Mouse (Mus musculus): Measurements from ENCODE around the gene Nme7.

Gene Nme7

GRCm38 (mm10) chr1:164320731-164321130 is 16.8 kb downstream of the Nme7 start:
- no peak for DNase-seq (ENCODE audit: low spot score)

GRCm38 (mm10) chr1:164321408-164321807 is 17.5 kb downstream of the Nme7 start:
- DNase-seq (ENCODE audit: low spot score): no peak

- DNase-seq (ENCODE audit: low spot score): no peak
These were observed 19.2 kb downstream of the Nme7 start for GRCm38 (mm10) chr1:164322987-164323650.

DNA sequence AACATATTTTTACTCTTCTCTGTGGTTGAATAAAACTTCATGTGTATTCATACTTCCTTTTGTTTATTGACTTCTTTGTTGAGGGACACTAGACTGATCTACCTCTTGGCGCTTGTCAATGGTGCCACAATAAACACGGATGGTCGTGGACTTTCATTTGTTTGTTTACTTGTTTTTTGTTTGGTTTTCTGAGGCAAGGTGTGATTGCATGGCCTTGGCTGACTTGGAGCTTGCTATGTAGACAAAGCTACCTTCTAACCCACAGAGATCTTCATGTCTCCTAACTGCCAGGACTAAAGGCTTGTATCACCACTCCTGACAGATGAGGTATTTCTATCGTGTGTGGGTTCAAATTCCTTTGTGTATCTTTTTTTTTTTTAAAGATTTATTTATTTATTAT is 20.3 kb downstream of the Nme7 start:
- no peak for DNase-seq (ENCODE audit: low spot score)

GRCm38 (mm10) chr1:164324878-164325277 is 21.0 kb downstream of the Nme7 start:
- no peak for DNase-seq (ENCODE audit: low spot score)

- no peak for DNase-seq (ENCODE audit: low spot score)
These were observed 22.8 kb downstream of the Nme7 start for GRCm38 (mm10) chr1:164326600-164327155.

DNA sequence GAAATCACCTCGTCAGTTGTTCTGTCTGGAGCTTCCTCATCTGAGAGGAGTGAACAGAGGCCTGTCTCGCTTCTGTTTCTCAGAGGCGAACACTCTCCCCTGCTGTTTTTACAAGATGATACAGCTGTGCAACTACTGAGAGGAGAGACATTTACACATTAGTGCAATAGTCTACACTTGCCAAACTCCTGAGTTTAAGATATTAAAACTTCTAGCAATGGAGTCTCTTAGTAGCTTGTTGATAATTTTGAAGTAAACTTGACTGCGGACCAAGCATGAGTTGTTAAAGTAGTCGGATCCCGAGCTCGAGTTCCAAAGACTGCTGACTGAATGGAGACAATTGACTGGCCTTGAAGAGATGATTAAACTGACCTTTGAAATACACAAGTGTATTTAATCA is 23.8 kb downstream of the Nme7 start:
- no peak for DNase-seq (ENCODE audit: low spot score)

- DNase-seq (ENCODE audit: low spot score): no peak
These were observed 28.6 kb downstream of the Nme7 start for GRCm38 (mm10) chr1:164332559-164332958.

DNA sequence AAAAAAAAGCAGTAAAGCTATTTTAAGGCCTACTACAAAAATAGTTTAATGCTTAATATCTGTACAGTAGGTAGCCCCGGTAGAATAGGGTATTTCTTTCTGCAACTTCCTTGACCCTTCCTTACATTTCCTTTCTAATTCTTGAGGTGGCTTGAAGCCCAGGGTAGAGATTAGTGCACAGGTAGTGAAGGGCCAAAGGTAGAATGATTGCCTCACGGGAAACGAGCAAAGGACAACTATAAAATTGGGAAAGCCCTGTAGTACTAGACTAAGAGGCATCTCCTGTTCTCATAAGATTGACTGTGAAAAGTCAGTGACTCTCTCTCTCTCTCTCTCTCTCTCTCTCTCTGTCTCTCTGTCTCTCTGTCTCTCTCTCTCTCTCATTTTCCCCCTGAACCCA is 31.5 kb downstream of the Nme7 start:
- DNase-seq (ENCODE audit: low spot score): no peak

GRCm38 (mm10) chr1:164335846-164336245 is 31.9 kb downstream of the Nme7 start:
- no peak for DNase-seq (ENCODE audit: low spot score)

DNA sequence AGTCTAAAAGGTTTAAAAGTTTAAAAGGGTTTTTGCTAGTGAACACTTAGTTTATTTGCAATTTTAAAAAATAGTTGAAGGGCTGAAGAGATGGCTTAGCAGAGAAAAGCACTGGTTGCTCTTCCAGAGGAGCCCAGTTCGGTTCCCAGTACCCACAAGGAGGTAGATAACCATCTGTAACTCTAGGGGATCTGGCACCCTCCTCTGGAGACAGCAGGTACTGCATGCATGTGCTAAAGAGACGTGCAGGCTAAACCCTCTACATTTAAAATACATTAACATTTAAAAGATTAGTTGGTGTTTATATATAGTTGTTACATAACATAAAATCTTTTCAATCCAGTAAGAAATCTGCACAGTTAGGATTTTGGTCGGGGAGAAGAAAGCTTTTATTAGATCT is 38.2 kb downstream of the Nme7 start:
- peak; percentile 56 for DNase-seq (ENCODE audit: low spot score)

- no peak for DNase-seq (ENCODE audit: low spot score)
These were observed 49.5 kb downstream of the Nme7 start for GRCm38 (mm10) chr1:164353443-164353842.

DNA sequence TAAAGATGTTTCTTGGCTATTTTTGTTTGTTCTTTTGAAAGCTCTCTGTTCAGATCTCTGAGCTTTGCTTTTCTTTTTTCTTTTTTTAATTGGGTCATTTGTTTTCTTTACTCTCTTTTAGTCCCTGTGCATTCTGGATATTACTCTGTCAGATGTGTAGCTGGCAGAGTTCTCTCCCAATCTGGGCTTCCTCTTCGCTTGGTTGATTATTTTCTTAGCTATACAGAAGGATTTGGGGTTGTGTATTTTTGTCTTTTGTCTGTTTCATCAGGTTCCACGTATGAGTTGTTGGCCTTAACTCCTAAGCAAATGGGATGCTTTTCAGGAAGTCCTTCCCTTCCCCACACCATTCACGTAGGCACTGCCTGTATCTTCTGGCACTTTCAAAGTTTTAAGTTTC is 54.1 kb downstream of the Nme7 start:
- DNase-seq (ENCODE audit: low spot score): no peak

DNA sequence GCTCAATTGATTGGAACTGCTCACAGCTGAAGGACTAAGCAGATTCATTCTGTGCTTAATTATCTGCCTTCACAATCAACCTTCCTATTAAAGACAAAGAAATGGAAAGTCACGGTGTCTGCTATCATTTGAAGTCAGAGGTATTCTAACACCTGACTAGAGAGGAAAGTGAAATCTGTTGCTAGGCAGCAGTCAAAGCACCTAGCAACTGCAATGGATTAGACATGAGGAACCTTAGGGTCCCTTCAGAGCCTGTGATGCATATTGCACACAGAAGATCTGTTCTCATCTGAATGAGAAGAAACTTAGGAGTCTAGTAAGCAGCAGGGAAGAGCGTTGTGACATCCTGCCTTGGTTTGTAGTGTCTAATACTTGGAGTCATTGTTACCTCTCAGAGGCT is 58.1 kb downstream of the Nme7 start:
- no peak for DNase-seq (ENCODE audit: low spot score)

DNA sequence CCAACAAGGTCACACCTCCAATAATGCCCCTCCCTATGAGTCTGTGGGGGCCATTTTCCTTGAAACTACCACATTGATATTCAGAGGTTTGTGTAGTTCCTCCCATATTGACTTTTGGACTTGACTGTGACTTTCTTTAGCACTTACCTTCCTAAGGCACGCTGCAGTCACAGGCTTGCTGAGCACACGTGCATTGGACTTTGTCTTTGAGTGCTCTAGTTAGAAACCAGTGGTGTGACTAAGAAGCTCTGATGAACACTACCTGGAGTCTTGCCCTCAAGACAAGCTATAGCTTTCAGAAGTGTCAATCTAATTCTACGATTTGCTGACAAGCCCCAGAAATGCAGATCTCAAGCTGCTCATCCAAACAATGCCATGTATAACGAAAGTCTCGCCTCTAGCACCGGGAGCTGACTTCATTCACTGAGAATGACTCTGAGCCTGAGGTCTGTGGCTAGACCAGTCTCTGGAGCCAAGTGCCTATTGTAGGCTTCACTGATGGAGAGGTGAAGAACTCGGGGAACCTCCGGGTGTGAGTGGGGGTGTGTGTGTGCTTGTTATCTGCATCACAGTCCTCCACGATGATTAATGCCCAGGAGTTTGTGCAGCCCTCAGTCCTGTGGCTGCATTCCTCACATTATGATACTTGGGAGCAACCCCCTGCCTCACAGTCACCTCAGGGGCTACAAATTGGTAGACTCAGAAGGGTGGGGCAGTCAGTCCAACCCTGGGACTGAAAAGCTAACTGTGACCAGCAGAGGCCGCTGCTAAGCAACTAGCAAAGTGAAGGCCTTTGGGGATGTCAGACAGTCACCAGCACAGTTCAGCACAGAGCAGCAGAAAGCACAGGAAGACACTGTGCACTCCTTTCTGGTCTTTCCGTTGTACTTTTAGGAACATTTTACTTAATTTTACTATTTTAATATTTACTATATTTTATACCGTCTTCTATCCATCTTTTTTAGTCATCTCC is 62.5 kb downstream of the Nme7 start:
- DNase-seq (ENCODE audit: low spot score): peak; percentile 83

DNA sequence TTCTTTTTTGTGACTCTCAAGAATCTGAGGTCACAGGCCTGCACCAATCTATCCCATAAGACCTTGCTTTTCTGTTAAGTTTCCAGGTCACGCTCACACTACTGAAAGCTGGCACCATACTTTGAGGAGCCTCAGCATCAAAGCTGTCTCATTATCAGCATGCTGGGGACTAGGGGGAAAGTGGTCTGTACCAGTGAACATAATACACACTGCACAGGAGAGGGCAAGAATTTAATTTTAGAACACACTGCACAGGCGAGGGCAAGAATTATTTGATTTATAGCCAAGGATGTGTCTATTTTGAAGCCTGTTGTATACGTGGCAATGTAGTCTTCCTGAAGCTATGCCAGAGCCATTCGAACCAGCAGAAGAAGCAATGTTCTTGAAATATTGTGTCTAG is 64.2 kb downstream of the Nme7 start:
- no peak for DNase-seq (ENCODE audit: low spot score)

DNA sequence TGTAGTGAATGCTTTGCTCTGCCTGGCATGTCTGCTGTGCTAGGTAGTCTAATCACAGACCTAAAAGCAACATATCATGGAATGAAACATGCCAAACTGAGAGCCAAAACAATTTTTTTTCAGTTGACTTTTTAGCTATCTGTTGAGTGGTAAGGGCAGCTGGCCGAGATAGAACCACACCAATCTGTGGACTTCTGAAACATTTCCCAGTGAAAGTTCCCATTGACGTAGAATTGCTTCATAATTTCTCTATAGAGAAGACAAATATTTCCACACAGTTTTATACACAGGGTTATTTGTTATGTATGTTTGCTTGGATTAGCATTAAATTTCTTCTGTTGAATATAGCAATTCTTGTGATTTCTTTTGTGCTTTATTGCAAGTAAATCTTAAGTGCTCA is 65.9 kb downstream of the Nme7 start:
- no peak for DNase-seq (ENCODE audit: low spot score)

GRCm38 (mm10) chr1:164373029-164373428 is 69.1 kb downstream of the Nme7 start:
- no peak for DNase-seq (ENCODE audit: low spot score)

DNA sequence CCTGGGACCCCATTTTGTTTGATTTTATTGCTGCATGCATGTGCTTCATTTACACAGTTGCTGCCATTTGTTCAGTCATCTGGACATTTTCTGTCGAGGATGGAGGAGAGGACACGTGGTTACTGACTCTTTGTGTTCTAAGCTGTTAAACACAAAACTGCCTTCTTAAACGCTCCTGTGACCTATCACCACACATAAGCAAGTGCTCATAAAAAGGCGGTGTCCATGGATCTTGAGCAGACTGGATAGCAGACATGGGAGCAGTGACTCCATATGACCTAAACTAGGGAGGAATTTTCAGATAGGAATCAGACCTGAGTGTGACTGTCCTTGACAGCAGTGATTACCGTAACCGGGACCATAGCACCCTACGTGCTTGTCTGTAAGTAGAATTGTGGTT is 70.1 kb downstream of the Nme7 start:
- no peak for DNase-seq (ENCODE audit: low spot score)

GRCm38 (mm10) chr1:164375626-164376025 is 71.7 kb downstream of the Nme7 start:
- no peak for DNase-seq (ENCODE audit: low spot score)

- DNase-seq (ENCODE audit: low spot score): no peak
These were observed 73.0 kb downstream of the Nme7 start for GRCm38 (mm10) chr1:164376761-164377487.

GRCm38 (mm10) chr1:164383621-164384020 is 79.7 kb downstream of the Nme7 start:
- no peak for DNase-seq (ENCODE audit: low spot score)
